Mouse (Mus musculus) midbrain, postnatal 0 days (tissue): ENCODE measurements at regions not wholly inside any gene's neighbourhood (a gene's known extent, or its start where the extent isn't known, plus 50 kb on each side); places are given as distances from the start of the nearest gene placed in this dataset.

Experiments
- ATAC-seq: fragments of 200-750 bp; cut with Nextera tagmentation; 2 replicates; pipeline ENCODE4 v1.8.0; 2017; ENCODE audit warnings: moderate number of reproducible peaks, mild to moderate bottlenecking, moderate TSS enrichment, moderate library complexity; ENCODE audit not compliant: low FRiP score
- DNase-seq: peaks from one replicate; pipeline ENCODE4 v3.0.0-alpha.2; 2015; ENCODE audit warnings: low spot score
- H3K27ac ChIP-seq: fragments of 300-500 bp; sonication (generic); 2 replicates; pipeline ENCODE4 v1.5.1; 2014; ENCODE audit warnings: low read depth, mild to moderate bottlenecking, low read length, mixed read lengths
- H3K27me3 ChIP-seq: fragments of 300-500 bp; sonication (generic); 2 replicates; pipeline ENCODE4 v1.6.1; 2014; ENCODE audit warnings: low read length, control low read depth, mixed read lengths; ENCODE audit not compliant: insufficient read depth
- H3K36me3 ChIP-seq: fragments of 300-500 bp; sonication (generic); 2 replicates; pipeline ENCODE4 v1.6.1; 2014; ENCODE audit warnings: low read length, control low read depth, mixed read lengths; ENCODE audit not compliant: insufficient read depth
- H3K4me1 ChIP-seq: fragments of 300-500 bp; sonication (generic); 2 replicates; pipeline ENCODE4 v1.6.1; 2014; ENCODE audit warnings: mild to moderate bottlenecking, control low read depth, antibody characterized with exemption, low read length, mixed read lengths; ENCODE audit not compliant: insufficient read depth
- H3K4me2 ChIP-seq: fragments of 300-500 bp; sonication (generic); 2 replicates; pipeline ENCODE4 v1.6.1; 2014; ENCODE audit warnings: low read depth, mild to moderate bottlenecking, low read length, mixed read lengths; ENCODE audit not compliant: poor library complexity, severe bottlenecking
- H3K4me3 ChIP-seq: fragments of 300-500 bp; sonication (generic); 2 replicates; pipeline ENCODE4 v1.5.1; 2014; ENCODE audit warnings: low read depth, mild to moderate bottlenecking, low read length, moderate library complexity
- H3K9ac ChIP-seq: fragments of 300-500 bp; sonication (generic); replicated peaks from 2 replicates; pipeline ENCODE4 v1.6.1; 2014; ENCODE audit warnings: mild to moderate bottlenecking, low read length, moderate library complexity, mixed read lengths; ENCODE audit not compliant: poor library complexity, severe bottlenecking
- H3K9me3 ChIP-seq: fragments of 300-500 bp; sonication (generic); 2 replicates; pipeline ENCODE4 v1.6.1; 2016; ENCODE audit warnings: low read length, control low read depth
- CTCF ChIP-seq: IDR thresholded peaks from 2 replicates; pipeline ENCODE4 v1.5.1; 2016; ENCODE audit warnings: antibody characterized with exemption, mild to moderate bottlenecking
- WGBS: fragments of 180-500 bp; shearing (Covaris S2); extraction: QIAGEN DNeasy Blood & Tissue Kit; methylation state at CpG from one replicate; pipeline ENCODE4 v1.1.7; 2014; 5-methylcytosine and 5-hydroxymethylcytosine counted together

GRCm38 (mm10) chr2:138183722-138184121, 72.6 kb upstream of the Btbd3 start:
- Histone ChIP-seq H3K27me3 (no peaks in the 10 kb centered on the region), H3K4me3 (no peak overlapping the region), H3K36me3 (no peaks in the 10 kb centered on the region), H3K9me3 (no peaks in the 10 kb centered on the region), H3K9ac (no peak overlapping the region), H3K4me1 (no peaks in the 10 kb centered on the region), H3K4me2 (no peak overlapping the region), H3K27ac (no peak overlapping the region)
- no peak for ATAC-seq
- TF ChIP-seq CTCF: no peak
- DNase-seq: peak; percentile 14

DNA sequence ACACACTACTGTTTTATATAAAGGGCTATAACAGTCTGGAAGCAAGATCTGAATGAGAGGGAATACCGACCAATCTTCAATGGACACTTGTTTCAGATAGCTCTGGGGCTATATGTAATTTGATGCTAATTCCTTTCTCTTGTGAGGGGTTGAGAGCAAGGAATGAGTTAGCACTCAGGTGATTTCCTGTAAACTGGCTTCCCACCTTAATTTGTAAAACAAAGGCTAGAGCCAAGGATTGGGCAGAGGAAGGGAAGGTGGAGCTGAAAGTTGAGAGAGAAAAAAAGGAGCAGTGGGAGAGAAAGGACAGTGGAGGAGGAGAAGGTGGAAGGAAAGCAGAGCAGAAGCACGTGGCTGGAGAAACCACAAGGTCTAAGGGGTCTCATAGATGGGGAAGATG, 71.5 kb upstream of the Btbd3 start:
- Histone ChIP-seq H3K27ac (no peak overlapping the region), H3K9me3 (no peaks in the 10 kb centered on the region), H3K4me1 (no peaks in the 10 kb centered on the region), H3K4me3 (no peak overlapping the region), H3K36me3 (no peaks in the 10 kb centered on the region), H3K27me3 (no peaks in the 10 kb centered on the region), H3K4me2 (no peak overlapping the region), H3K9ac (no peak overlapping the region)
- WGBS: 51% methylated on average over 2 of the region's 2 CpGs
- TF ChIP-seq CTCF: no peak
- ATAC-seq (no peak), DNase-seq (no peak)

DNA sequence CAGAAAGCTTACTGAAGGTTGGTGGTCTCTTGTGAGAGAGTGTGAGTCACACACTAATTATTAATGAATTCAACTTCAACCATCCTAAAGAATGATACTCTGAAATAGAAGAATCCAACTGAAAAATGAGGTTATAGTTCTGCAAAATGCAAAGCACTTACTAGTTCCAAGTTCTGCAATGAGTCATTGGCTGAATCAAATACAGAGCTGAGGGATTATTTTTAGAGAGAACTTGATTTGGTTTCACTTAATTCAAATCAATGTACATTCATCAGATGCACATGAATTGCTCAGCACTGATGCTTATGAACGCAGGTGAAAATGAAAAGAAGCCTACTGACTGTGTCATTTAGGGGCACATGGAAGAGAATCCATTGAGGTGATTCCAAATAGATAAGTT, 69.7 kb upstream of the Btbd3 start:
- Histone ChIP-seq H3K4me3 (no peak overlapping the region), H3K36me3 (no peaks in the 10 kb centered on the region), H3K27ac (no peak overlapping the region), H3K9ac (no peak overlapping the region), H3K9me3 (no peaks in the 10 kb centered on the region), H3K4me1 (no peaks in the 10 kb centered on the region), H3K4me2 (no peak overlapping the region), H3K27me3 (no peaks in the 10 kb centered on the region)
- DNase-seq (no peak), ATAC-seq (no peak)
- TF ChIP-seq CTCF: no peak
- WGBS: 94% methylated on average over 1 of the region's 1 CpGs

GRCm38 (mm10) chr2:138193529-138193928, 62.8 kb upstream of the Btbd3 start:
- WGBS: 94% methylated on average over 4 of the region's 4 CpGs
- Histone ChIP-seq H3K9me3 (no peaks in the 10 kb centered on the region), H3K4me2 (no peak overlapping the region)

GRCm38 (mm10) chr2:138199016-138199415, 57.3 kb upstream of the Btbd3 start:
- Histone ChIP-seq H3K4me2 (no peak overlapping the region), H3K36me3 (no peaks in the 10 kb centered on the region), H3K9ac (no peak overlapping the region), H3K27ac (no peak overlapping the region), H3K4me1 (no peaks in the 10 kb centered on the region), H3K9me3 (no peaks in the 10 kb centered on the region), H3K4me3 (no peak overlapping the region), H3K27me3 (no peaks in the 10 kb centered on the region)
- 81% methylated on average over 4 of the region's 4 CpGs for WGBS
- DNase-seq: no peak
- no peak for TF ChIP-seq CTCF
- no peak for ATAC-seq

More at GRCm38 (mm10) chr2:138193529-138193928, 62.8 kb upstream of the Btbd3 start:
- Histone ChIP-seq H3K4me3 (no peak overlapping the region), H3K36me3 (no peaks in the 10 kb centered on the region), H3K9ac (no peak overlapping the region), H3K27me3 (no peaks in the 10 kb centered on the region), H3K27ac (no peak overlapping the region), H3K4me1 (no peaks in the 10 kb centered on the region)
- TF ChIP-seq CTCF: no peak
- ATAC-seq: no peak
- no peak for DNase-seq
